Mouse (Mus musculus): Measurements from ENCODE around the gene Mfap3l. TPM values are rescaled to one million over a fixed set of nuclear protein-coding genes. Genes with fewer than 3 reads are reported as not detected.

Gene Mfap3l
- polyA plus RNA-seq, 1 experiment from 2014 or later, result 0.99 TPM

DNA sequence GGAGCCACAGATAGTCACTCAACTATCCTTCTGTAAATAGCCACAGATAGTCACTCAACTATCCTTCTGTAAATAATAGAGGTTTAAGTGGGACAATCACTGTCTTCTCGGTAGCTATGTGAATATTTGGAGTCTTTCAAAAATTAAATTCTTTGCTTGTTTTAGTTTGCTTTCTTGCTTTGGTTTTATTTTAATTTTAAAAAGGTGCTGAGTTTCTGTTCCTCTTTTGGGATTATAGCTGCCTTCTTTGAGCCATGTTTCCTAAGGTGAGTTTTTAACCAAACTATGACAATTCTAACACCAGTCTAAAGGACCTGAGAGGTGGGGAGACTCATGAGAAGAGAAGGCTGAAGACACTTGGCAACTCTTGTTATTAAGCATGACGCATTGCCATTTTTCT, 49.7 kb downstream of the Mfap3l start:
- Histone ChIP-seq H3K9ac (ENCODE audit: low read depth, low read length) (no peak overlapping the region), H3K4me2 (replicated peaks; ENCODE audit: low read depth) (no peak overlapping the region), H3K4me1 (replicated peaks; ENCODE audit: control insufficient read depth, insufficient read depth, low read length) (no peaks in the 10 kb centered on the region), H3K27me3 (replicated peaks; ENCODE audit: control insufficient read depth, insufficient read depth, low read length) (no peaks in the 10 kb centered on the region), H3K36me3 (ENCODE audit: control insufficient read depth, insufficient read depth) (no peaks in the 10 kb centered on the region), H3K9me3 (ENCODE audit: control insufficient read depth) (no peaks in the 10 kb centered on the region), H3K27ac (ENCODE audit: low read depth, low read length) (no peak overlapping the region), H3K4me3 (ENCODE audit: low read depth, low read length) (no peak overlapping the region)
- ATAC-seq, result no peak
- no peak for TF ChIP-seq CTCF (IDR thresholded peaks at IDR 0.05; ENCODE audit: low read depth)
- 92% methylated on average over 2 of the region's 2 CpGs for WGBS

DNA sequence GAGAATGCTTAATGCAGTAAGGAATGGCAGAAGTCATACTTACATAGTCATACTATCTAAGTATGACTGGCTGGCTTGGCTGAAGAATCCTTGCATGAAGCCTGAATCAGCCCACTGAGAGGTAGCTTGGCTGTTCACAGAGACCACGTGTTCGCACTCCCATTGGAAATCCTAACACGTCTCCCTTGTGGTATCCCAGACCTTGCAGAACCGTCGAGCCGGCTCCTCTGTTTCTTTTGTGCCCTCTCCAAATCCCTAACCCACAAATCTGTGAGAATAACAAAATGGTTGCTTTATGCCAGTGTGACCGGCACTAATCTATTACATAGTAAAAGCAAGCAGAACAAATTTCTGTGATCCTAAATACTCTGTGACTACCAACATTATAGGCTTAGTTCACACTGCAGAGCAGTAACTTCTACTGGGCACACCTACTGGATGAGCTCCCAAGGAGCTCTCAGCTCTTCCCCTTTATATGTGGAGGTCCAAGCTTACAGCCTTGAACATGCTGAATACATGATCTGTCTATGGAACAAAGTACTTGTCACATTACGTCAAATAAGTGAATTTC, 79.0 kb downstream of the Mfap3l start:
- TF ChIP-seq CTCF (IDR thresholded peaks at IDR 0.05; ENCODE audit: low read depth), result no peak
- Histone ChIP-seq H3K4me1 (replicated peaks; ENCODE audit: control insufficient read depth, insufficient read depth, low read length) (no peaks in the 10 kb centered on the region), H3K27ac (ENCODE audit: low read depth, low read length) (no peak overlapping the region), H3K36me3 (ENCODE audit: control insufficient read depth, insufficient read depth) (no peaks in the 10 kb centered on the region), H3K9me3 (ENCODE audit: control insufficient read depth) (no peaks in the 10 kb centered on the region), H3K4me3 (ENCODE audit: low read depth, low read length) (no peak overlapping the region), H3K9ac (ENCODE audit: low read depth, low read length) (no peak overlapping the region), H3K27me3 (replicated peaks; ENCODE audit: control insufficient read depth, insufficient read depth, low read length) (no peaks in the 10 kb centered on the region), H3K4me2 (replicated peaks; ENCODE audit: low read depth) (no peak overlapping the region)
- 93% methylated on average over 8 of the region's 8 CpGs for WGBS
- ATAC-seq, result no peak

DNA sequence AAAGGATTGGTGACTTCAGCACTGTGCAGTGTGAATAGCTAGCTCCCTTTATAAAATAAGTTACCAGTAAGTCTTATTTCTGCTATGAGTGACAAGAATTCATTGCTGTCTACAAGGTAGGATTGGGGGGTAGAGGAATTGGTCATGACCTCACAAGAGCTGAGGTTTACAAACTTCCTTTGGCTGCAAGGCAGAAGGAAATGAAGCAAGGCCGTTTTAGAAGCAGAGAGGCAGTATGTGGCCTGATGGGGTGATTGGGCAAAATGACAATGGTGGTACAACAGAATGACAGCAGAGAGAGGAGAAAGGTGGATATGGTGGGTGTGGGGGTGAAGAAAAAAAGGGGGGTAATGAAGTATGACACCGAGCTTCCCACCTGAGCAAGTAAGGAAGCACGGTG, 82.1 kb downstream of the Mfap3l start:
- H3K36me3 ChIP-seq (ENCODE audit: control insufficient read depth, insufficient read depth), result no peaks in the 10 kb centered on the region
- H3K4me2 ChIP-seq (replicated peaks; ENCODE audit: low read depth), result no peak overlapping the region
- H3K4me3 ChIP-seq (ENCODE audit: low read depth, low read length), result no peak overlapping the region
- H3K9ac ChIP-seq (ENCODE audit: low read depth, low read length), result no peak overlapping the region
- WGBS, result 80% methylated on average over 3 of the region's 3 CpGs
- H3K27me3 ChIP-seq (replicated peaks; ENCODE audit: control insufficient read depth, insufficient read depth, low read length), result no peaks in the 10 kb centered on the region
- H3K9me3 ChIP-seq (ENCODE audit: control insufficient read depth), result no peaks in the 10 kb centered on the region
- TF ChIP-seq CTCF (IDR thresholded peaks at IDR 0.05; ENCODE audit: low read depth), result no peak
- ATAC-seq, result no peak
- H3K4me1 ChIP-seq (replicated peaks; ENCODE audit: control insufficient read depth, insufficient read depth, low read length), result no peaks in the 10 kb centered on the region
- no peak overlapping the region for H3K27ac ChIP-seq (ENCODE audit: low read depth, low read length)

DNA sequence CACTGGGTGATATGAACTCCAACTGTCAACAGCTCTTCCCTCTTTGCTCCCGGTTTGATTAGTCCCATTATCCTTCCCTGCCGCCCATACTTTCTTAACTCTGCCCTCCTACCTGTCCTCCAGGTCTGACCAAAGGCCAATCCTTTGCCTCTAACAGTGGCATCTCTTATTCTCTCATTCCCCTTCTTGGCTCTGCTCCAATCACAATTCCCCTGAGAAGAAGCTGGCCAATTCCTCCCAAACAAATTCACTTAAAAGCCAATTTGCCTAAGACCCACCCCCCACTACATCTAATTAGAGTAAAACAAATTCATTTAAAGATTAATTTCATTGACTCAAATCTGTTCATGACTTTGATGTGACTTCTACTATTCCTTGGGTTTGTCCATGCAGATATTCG, 86.1 kb downstream of the Mfap3l start:
- Histone ChIP-seq H3K36me3 (ENCODE audit: control insufficient read depth, insufficient read depth) (no peaks in the 10 kb centered on the region), H3K9me3 (ENCODE audit: control insufficient read depth) (no peaks in the 10 kb centered on the region), H3K9ac (ENCODE audit: low read depth, low read length) (no peak overlapping the region), H3K27me3 (replicated peaks; ENCODE audit: control insufficient read depth, insufficient read depth, low read length) (no peaks in the 10 kb centered on the region), H3K4me1 (replicated peaks; ENCODE audit: control insufficient read depth, insufficient read depth, low read length) (no peaks in the 10 kb centered on the region), H3K4me2 (replicated peaks; ENCODE audit: low read depth) (no peak overlapping the region), H3K4me3 (ENCODE audit: low read depth, low read length) (no peak overlapping the region), H3K27ac (ENCODE audit: low read depth, low read length) (no peak overlapping the region)
- WGBS, result 67% methylated on average over 3 of the region's 3 CpGs
- no peak for ATAC-seq
- TF ChIP-seq CTCF (IDR thresholded peaks at IDR 0.05; ENCODE audit: low read depth), result no peak

Other genes starting within 250 kb of the Mfap3l start
- gene Gm10283, start 129.6 kb upstream of the Mfap3l start, polyA plus RNA-seq (2015; fragmentation: Nextera tagmentation; extraction: Ambion mirVana), result not detected in 2 replicates
- 0.17 TPM in 1 of 2 replicates, not detected in the other for gene Aadat, start 126.9 kb upstream of the Mfap3l start, polyA plus RNA-seq (2015; fragmentation: Nextera tagmentation; extraction: Ambion mirVana)

Data from intestine, postnatal 0 days (tissue).